Mouse (Mus musculus): Measurements from ENCODE around the gene Tarbp1.
A peak's percentile ranks its signal among the peaks of the same experiment; 100 is the strongest.

Gene Tarbp1

GRCm38 (mm10) chr8:126474299-126475187, at the start of gene Tarbp1:
Gene Tarbp1, minus strand, starts transcription at chr8:126475065.
- peak; percentile 95 for DNase-seq

DNA sequence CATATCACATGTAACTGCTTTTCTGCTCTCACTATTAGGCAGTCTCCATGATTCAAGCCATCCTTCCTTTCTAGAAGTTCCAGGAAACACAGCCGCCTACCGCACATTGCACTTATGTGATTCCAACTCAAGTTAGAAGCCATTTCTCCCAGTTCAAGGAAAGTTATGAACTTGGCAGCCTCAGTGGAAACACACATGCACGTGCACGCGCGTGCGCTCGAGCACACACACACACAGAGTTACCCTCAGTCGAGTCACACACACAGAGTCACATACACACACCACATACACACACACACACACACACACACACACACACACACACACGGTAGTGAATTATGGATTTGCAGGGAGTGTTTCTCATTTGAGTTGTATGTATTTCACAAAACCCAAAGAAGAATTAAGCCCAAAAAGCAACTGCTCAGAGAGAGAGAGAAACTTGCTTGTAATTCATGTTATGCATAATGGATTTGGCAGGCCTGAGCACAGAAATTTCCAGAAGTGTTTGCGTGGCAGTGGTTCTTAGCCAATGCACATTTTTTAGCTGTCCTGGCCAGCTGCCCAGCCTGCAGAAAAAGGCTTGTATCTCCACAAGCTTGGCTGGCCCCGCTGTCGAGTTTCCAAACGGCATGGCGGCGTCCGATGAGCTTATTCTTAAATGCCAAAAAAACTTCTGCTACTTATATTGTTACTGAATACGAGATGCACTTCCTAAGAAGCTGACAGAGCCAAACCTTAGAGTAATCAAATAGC, 49.5 kb upstream of the Tarbp1 start:
- DNase-seq = no peak

DNA sequence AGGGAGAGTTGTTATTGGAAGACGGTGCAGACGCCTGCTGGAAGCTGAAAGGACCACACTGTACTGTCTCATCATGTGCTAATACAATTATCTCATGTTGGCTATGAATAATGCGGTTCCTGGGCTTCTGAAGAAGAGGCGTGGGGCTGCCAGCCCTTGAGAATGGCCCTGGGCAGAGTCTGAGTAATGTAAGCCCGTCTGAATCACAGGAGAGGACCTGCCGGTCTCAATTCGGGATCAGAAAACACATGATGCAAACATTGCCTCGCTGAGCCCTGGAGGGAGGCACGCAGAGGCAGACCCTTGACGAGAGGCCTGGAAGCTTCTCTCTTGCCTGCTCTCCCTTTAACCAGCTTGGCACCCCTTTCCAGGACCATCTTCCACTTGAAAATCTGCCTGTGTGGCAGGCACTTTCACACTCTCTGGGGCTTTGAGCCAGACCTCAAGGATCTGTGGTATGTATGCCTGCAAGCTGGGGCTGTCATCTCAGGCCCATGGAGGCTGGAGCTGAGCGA, 48.3 kb upstream of the Tarbp1 start:
- DNase-seq = no peak

GRCm38 (mm10) chr8:126519447-126519975, 44.6 kb upstream of the Tarbp1 start:
- no peak for DNase-seq

GRCm38 (mm10) chr8:126516620-126517577, 42.0 kb upstream of the Tarbp1 start:
- peak; percentile 96 for DNase-seq

GRCm38 (mm10) chr8:126514011-126514964, 39.4 kb upstream of the Tarbp1 start:
- no peak for DNase-seq

GRCm38 (mm10) chr8:126510866-126511265, 36.0 kb upstream of the Tarbp1 start:
- no peak for DNase-seq

DNA sequence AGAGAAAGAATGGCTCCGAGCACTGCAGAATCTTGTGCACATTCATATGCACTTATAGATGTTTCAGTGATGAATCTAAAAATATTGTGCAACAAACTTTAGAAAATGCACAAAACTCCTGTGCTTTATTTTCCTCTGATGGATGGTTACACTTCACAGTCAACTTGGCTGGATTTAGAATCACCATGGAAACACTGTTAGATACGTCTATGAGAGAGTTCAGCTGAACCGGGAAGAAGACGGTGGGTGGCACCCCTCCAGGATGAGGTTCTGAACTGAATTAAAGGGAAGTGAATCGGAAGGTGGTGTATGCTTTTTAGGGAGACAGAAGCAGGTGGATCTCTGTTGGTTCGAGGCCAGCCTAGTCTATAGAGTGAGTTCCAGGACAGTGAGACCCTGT, 34.8 kb upstream of the Tarbp1 start:
- no peak for DNase-seq

- no peak for DNase-seq
Observed at GRCm38 (mm10) chr8:126508871-126509586, 34.2 kb upstream of the Tarbp1 start.

GRCm38 (mm10) chr8:126508221-126508620, 33.4 kb upstream of the Tarbp1 start:
- DNase-seq = no peak

GRCm38 (mm10) chr8:126504492-126505182, 29.8 kb upstream of the Tarbp1 start:
- no peak for DNase-seq

GRCm38 (mm10) chr8:126502722-126503121, 27.9 kb upstream of the Tarbp1 start:
- no peak for DNase-seq

DNA sequence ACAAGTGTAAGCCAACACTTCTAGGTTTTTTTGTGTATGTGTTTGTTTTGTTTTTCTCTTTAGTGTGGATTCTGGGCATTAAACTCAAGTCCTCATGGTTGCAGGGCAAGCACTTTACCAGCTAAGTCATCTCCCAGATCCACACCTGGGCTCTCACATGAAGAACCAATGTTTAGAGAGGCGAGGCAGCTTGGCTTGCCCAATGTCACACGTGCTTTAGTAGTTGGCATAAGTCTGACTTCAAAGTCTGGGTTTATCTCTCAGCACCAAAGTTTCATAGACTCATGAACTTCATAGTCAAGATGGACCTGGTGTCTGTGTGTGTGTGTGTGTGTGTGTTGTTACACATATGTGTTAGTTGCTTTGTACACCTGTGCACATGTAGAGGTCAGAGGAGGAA, 24.5 kb upstream of the Tarbp1 start:
- no peak for DNase-seq

DNA sequence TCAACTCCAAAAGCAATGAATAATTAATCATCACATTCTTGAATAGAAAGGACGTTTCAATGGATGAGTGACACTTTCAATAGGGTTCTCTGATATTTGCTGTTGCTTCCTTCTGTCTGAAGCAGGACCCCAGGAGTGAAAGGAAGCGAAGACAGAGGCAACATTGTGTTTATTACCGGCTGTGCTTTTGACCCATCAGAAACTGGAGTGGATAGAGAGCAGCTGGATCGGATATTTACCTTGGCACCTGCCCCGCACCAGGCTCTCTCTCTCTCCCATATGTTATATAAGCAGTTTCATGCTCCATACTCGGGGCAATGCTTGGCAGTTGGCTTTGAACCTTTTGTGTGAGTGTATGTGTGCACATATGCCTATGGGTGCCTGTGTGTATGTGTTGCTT, 23.6 kb upstream of the Tarbp1 start:
- DNase-seq = no peak

- DNase-seq = peak; percentile 94
Observed at GRCm38 (mm10) chr8:126497541-126498428, 22.9 kb upstream of the Tarbp1 start.

- no peak for DNase-seq
Observed at GRCm38 (mm10) chr8:126496915-126497314, 22.1 kb upstream of the Tarbp1 start.

GRCm38 (mm10) chr8:126495461-126495860, 20.6 kb upstream of the Tarbp1 start:
- DNase-seq = no peak
